Mouse (Mus musculus) neural tube, embryonic 12.5 days (tissue): Measurements from ENCODE around the gene Trpm3. TPM values are rescaled to one million over a fixed set of nuclear protein-coding genes. Genes with fewer than 3 reads are reported as not detected.
A peak's percentile ranks its signal among the peaks of the same experiment; 100 is the strongest.

Source experiments
- ATAC-seq: fragments of 200-750 bp; cut with Nextera tagmentation; 2 replicates; pipeline ENCODE4 v1.8.0; 2017; ENCODE audit warnings: low read depth, mild to moderate bottlenecking, moderate TSS enrichment, moderate library complexity; ENCODE audit not compliant: low FRiP score
- H3K27ac ChIP-seq: fragments of 300-500 bp; sonication (generic); 2 replicates; pipeline ENCODE4 v1.5.1; 2016
- H3K27me3 ChIP-seq: fragments of 300-500 bp; sonication (generic); replicated peaks from 2 replicates; pipeline ENCODE4 v1.6.1; 2016; ENCODE audit warnings: mild to moderate bottlenecking
- H3K36me3 ChIP-seq: fragments of 300-500 bp; sonication (generic); 2 replicates; pipeline ENCODE4 v1.6.1; 2016; ENCODE audit warnings: mild to moderate bottlenecking
- H3K4me1 ChIP-seq: fragments of 300-500 bp; sonication (generic); 2 replicates; pipeline ENCODE4 v1.6.1; 2016
- H3K4me2 ChIP-seq: fragments of 300-500 bp; sonication (generic); replicated peaks from 2 replicates; pipeline ENCODE4 v1.6.1; 2016; ENCODE audit warnings: mild to moderate bottlenecking
- H3K4me3 ChIP-seq: fragments of 300-500 bp; sonication (generic); 2 replicates; pipeline ENCODE4 v1.5.1; 2016
- H3K9ac ChIP-seq: fragments of 300-500 bp; sonication (generic); 2 replicates; pipeline ENCODE4 v1.6.1; 2016; ENCODE audit warnings: mild to moderate bottlenecking
- H3K9me3 ChIP-seq: fragments of 300-500 bp; sonication (generic); 2 replicates; pipeline ENCODE4 v1.6.1; 2016; ENCODE audit warnings: mild to moderate bottlenecking
- WGBS: fragments of 180-500 bp; shearing (Covaris S2); methylation state at CpG from one replicate; pipeline ENCODE4 v1.1.7; 2016; 5-methylcytosine and 5-hydroxymethylcytosine counted together
- polyA plus RNA-seq: library from polyadenylated mRNA; unstranded; fragments of >200 nt; fragmentation: Nextera tagmentation; extraction: Ambion mirVana; gene quantifications from 2 replicates; pipeline ENCODE4 v1.2.1, GENCODE M21; 2016

Trpm3 gene
- polyA plus RNA-seq, 1 experiment from 2014 or later: 2.1 TPM

DNA sequence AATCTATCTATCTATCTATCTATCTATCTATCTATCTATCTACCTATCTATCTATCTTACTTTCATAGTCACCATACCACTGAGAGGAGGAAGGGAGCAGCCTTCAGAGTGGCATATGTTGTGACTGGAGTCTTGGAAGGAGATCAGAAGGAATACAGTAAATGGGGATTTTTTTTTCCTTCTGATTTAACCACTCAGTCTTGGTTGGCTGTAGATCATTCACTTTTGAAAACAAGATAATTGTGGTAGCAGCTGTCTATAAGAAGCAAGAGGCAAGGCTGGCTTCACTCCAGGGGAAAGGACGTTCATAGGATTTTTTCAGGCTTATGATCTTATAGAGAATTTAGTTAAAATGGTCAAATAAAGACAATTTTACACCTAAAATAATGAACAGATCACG, 188.0 kb downstream of the Trpm3 start:
- H3K36me3 ChIP-seq: no peaks in the 10 kb centered on the region
- H3K27ac ChIP-seq: no peak overlapping the region
- no peak for ATAC-seq
- WGBS: 79% methylated on average over 2 of the region's 2 CpGs
- no peak overlapping the region for H3K9ac ChIP-seq
- H3K4me3 ChIP-seq: no peak overlapping the region
- H3K4me1 ChIP-seq: no peaks in the 10 kb centered on the region
- no peaks in the 10 kb centered on the region for H3K9me3 ChIP-seq
- no peak overlapping the region for H3K4me2 ChIP-seq
- no peaks in the 10 kb centered on the region for H3K27me3 ChIP-seq

DNA sequence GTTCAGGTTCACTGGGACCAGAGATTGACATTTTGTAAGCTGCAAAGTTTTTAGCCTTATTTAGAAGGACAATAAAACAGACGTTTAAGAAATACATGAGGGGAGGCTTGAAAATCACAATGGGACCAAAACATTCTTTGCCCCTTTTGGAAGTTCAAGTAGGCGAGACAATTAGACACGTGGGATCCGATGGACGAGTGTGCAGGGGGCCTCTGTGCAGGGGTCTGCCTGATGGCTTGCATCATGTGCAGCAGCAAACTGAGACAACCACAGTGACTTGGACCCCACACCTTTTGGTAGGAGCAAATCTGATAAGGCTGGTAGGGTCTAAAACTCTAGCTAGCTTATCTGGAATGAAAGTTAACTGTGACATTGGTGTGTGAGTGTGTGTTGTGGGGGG, 188.4 kb downstream of the Trpm3 start:
- Histone ChIP-seq H3K9me3 (no peaks in the 10 kb centered on the region), H3K27ac (no peak overlapping the region), H3K36me3 (no peaks in the 10 kb centered on the region), H3K9ac (no peak overlapping the region), H3K4me1 (no peaks in the 10 kb centered on the region), H3K4me2 (no peak overlapping the region), H3K4me3 (no peak overlapping the region), H3K27me3 (no peaks in the 10 kb centered on the region)
- 64% methylated on average over 5 of the region's 5 CpGs for WGBS
- ATAC-seq: no peak

DNA sequence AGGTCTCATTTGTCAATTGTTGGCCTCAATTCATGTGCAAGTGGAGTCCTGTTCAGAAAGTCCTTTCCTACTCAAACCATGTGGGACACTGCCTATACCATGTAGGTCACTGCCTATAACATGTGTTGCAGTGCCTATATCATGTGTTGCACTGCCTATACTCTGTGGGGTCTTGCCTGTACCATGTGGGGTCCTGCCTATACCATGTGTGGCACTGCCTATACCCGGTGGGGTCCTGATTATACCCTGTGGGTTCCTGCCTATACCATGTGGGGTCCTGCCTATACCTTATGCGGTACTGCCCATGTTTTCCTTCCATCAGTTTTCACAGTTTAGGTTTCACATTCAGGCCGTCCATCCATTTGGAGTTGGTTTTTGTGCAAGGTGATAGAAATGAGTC, 197.4 kb downstream of the Trpm3 start:
- no peak for ATAC-seq
- H3K4me3 ChIP-seq: no peak overlapping the region

DNA sequence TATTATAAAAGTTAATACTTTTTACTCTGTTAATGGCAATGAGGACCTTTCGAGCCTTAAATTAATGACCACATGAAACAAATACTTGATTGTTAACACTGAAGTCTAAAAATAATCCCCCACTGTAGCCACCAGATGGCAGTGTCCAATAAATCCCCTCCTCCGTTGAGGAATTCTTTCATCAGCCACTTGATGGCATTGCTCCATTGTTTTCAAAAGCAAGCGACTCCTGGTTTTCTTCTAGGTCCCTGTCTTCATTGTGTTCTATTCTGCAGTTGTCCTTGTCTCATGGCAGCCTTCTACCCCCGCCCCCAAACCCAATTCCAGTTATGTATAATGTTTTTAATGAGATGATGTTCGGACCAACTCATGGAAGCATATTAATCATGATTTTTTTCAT, 198.6 kb downstream of the Trpm3 start:
- ATAC-seq: peak; percentile 76
- 19% methylated on average over 5 of the region's 5 CpGs for WGBS
- Histone ChIP-seq H3K9ac (no peak overlapping the region), H3K27ac (no peak overlapping the region), H3K4me2 (no peak overlapping the region), H3K4me1 (no peaks in the 10 kb centered on the region), H3K9me3 (peaks cover 4% of the 10 kb centered on the region; the same call in 1 of the 2 replicates), H3K36me3 (no peaks in the 10 kb centered on the region), H3K27me3 (no peaks in the 10 kb centered on the region), H3K4me3 (no peak overlapping the region)

More for the DNA sequence above, 197.4 kb downstream of the Trpm3 start:
- Histone ChIP-seq H3K4me2 (no peak overlapping the region), H3K36me3 (no peaks in the 10 kb centered on the region), H3K27me3 (no peaks in the 10 kb centered on the region), H3K4me1 (no peaks in the 10 kb centered on the region), H3K9me3 (peaks cover 4% of the 10 kb centered on the region; the same call in 1 of the 2 replicates), H3K9ac (no peak overlapping the region), H3K27ac (no peak overlapping the region)
- 96% methylated on average over 3 of the region's 3 CpGs for WGBS

DNA sequence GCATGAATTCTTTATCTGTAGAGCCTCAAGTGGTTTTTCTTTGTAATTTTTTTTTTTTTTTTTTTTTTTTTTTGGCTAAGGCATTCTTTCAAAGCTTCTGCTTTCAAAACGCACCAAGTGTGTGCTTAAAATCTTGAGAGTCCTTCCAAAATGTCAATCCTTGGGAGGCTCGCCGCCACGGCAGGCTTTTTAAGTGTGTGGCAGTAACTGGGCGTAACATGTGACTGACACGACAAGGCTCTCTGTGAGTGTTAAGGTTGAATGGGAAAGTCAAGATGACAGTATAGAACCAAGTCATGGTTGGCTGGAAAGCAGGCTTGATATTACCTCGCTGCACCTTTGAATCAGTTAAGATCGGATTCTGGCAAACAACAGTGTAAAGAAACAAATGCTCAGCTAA, 200.1 kb downstream of the Trpm3 start:
- Histone ChIP-seq H3K4me2 (no peak overlapping the region), H3K4me1 (no peaks in the 10 kb centered on the region), H3K9me3 (no peaks in the 10 kb centered on the region), H3K4me3 (no peak overlapping the region), H3K27me3 (no peaks in the 10 kb centered on the region), H3K9ac (no peak overlapping the region), H3K36me3 (no peaks in the 10 kb centered on the region), H3K27ac (no peak overlapping the region)
- WGBS: 91% methylated on average over 8 of the region's 8 CpGs
- ATAC-seq: no peak

DNA sequence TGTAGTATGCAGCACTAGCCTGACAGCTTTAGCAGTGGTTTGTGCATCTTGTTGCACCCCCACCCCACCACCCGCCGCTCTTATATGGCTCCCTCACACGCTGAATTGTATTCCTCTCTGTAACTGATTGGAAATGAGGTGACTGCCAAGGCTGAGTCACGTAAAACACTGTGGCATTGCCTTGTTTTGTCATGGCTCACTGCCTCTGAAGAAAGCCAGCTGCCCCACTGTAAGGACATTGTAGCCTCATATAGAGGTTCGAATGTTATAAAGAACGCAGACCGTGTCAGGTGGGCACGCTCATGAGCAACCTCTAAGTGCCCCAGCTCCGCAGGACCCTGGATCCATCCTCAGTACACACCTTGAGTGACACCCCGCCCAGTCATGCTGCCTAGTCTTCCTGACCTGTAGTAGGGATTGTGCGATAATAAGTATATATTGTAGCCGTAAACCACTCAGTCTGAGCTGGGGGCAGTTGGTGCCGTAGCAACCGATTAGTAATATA, 215.2 kb downstream of the Trpm3 start:
- H3K9me3 ChIP-seq: no peaks in the 10 kb centered on the region
- ATAC-seq: peak; percentile 82
- H3K4me3 ChIP-seq: no peak overlapping the region
- WGBS: 57% methylated on average over 14 of the region's 14 CpGs
- no peaks in the 10 kb centered on the region for H3K36me3 ChIP-seq
- no peak overlapping the region for H3K27ac ChIP-seq
- H3K4me2 ChIP-seq: peak overlapping the region; percentile 20; the same call in 1 of the 2 replicates
- no peaks in the 10 kb centered on the region for H3K27me3 ChIP-seq
- peaks cover 3% of the 10 kb centered on the region; the same call in 1 of the 2 replicates for H3K4me1 ChIP-seq
- H3K9ac ChIP-seq: no peak overlapping the region

DNA sequence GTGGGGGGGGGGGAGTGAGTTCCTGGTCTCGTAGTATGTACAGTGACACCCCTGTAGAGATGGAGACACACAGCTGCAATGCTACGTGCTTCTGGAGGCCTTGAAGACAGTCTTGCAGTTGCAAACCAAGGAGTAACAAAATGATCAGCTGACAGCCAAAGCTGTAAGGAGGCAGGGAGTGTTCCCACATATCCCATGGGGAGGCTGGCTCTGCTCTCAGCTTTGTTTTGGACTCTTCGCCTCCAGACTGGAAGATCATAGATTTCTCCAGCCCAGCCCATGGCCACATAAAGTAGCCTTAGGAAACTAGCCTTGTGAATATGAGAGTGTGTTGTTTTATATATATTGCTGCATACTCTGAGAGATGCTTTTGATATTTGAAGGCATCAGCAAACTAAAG, 248.0 kb downstream of the Trpm3 start:
- 90% methylated on average over 3 of the region's 3 CpGs for WGBS
- Histone ChIP-seq H3K4me1 (no peaks in the 10 kb centered on the region), H3K4me3 (no peak overlapping the region), H3K4me2 (no peak overlapping the region), H3K9me3 (no peaks in the 10 kb centered on the region), H3K36me3 (no peaks in the 10 kb centered on the region), H3K9ac (no peak overlapping the region), H3K27me3 (no peaks in the 10 kb centered on the region), H3K27ac (no peak overlapping the region)
- no peak for ATAC-seq

DNA sequence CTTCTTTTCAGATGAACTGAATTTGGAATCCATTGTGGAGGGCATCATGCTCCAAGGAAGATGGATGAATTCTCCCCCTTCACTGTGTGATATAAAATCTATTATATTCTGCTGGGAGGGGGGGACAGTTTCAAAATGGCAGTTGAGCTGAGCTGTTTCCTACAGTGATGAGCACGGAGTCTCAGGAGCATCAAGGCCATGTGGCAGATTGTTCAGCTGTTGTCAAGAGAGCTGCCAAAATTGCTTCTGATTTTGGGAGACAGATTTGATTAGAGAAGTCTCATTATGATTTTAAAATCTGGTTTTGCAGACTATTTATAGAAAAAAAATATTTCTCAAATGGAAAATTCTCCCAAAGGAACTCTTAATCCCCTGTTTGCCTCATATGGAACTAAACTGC, 255.9 kb downstream of the Trpm3 start:
- Histone ChIP-seq H3K27me3 (no peaks in the 10 kb centered on the region), H3K36me3 (no peaks in the 10 kb centered on the region), H3K4me1 (no peaks in the 10 kb centered on the region), H3K4me3 (no peak overlapping the region), H3K4me2 (no peak overlapping the region), H3K9ac (no peak overlapping the region), H3K27ac (no peak overlapping the region), H3K9me3 (no peaks in the 10 kb centered on the region)
- WGBS: 56% methylated on average over 1 of the region's 1 CpGs
- ATAC-seq: no peak

DNA sequence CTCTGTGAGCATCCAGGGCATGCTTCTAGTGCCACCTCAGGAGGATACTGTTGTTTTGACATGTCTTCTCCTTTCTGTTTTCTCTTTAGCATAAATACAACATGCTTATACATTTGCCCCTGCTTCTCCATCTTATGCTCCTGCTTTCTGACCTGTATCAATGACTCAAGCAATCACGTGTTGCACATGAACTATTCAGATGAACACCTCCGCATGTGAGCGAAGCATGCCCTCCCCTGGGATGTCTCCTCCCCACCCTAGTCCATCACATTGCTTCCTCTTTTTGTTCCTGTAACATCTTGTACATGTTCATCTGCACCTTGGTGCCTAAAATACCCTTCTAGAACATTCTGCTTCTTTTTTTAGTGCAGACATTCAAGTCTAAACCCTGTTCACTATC, 265.2 kb downstream of the Trpm3 start:
- Histone ChIP-seq H3K27me3 (no peaks in the 10 kb centered on the region), H3K27ac (no peak overlapping the region), H3K4me1 (no peaks in the 10 kb centered on the region), H3K9me3 (no peaks in the 10 kb centered on the region), H3K4me3 (no peak overlapping the region), H3K36me3 (no peaks in the 10 kb centered on the region), H3K4me2 (no peak overlapping the region), H3K9ac (no peak overlapping the region)
- 92% methylated on average over 3 of the region's 3 CpGs for WGBS
- ATAC-seq: no peak

DNA sequence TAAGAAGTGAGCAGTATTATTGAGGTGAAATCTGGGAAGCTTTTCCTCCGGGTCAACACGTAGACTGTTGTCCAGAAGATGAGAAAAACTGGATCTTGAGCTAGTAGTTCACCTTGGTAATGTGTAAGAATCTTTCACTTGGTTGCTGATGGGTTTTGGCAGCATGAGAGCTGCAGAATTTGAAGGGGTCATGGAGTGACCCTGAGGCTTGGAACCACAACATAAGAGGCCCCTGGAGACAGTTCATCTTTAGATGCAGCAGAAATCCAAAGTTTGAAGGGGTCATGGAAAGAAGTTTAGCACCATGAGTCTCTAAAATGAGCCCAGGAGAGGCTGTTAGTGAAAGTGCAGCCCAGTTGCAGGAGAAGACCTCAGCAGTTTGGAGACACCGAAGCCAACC, 279.4 kb downstream of the Trpm3 start:
- no peaks in the 10 kb centered on the region for H3K9me3 ChIP-seq
- no peak overlapping the region for H3K4me2 ChIP-seq
- no peaks in the 10 kb centered on the region for H3K36me3 ChIP-seq
- WGBS: 88% methylated on average over 3 of the region's 3 CpGs
- H3K4me1 ChIP-seq: no peaks in the 10 kb centered on the region
- H3K4me3 ChIP-seq: no peak overlapping the region
- H3K27ac ChIP-seq: no peak overlapping the region
- H3K9ac ChIP-seq: no peak overlapping the region
- no peaks in the 10 kb centered on the region for H3K27me3 ChIP-seq
- no peak for ATAC-seq

DNA sequence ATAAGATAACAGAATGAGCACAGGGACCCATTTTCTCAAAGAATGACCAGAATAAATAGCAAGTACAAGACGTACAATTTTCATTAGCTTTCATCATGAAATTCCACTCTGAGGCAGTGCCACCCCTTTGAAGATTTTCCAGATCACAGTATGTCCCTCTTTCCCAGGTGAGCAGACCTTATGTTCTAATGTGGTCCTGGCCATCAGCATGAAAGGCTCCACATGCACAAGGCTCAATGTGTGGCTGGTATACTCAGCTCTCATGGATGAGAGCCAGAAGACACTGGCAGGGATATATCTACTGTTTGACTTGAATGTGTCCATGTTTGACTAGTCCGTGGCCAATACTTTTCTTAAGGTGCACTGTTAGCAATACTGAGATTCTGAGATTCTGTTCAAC, 298.4 kb downstream of the Trpm3 start:
- H3K4me2 ChIP-seq: no peak overlapping the region
- WGBS: 91% methylated on average over 2 of the region's 2 CpGs
- ATAC-seq: no peak

DNA sequence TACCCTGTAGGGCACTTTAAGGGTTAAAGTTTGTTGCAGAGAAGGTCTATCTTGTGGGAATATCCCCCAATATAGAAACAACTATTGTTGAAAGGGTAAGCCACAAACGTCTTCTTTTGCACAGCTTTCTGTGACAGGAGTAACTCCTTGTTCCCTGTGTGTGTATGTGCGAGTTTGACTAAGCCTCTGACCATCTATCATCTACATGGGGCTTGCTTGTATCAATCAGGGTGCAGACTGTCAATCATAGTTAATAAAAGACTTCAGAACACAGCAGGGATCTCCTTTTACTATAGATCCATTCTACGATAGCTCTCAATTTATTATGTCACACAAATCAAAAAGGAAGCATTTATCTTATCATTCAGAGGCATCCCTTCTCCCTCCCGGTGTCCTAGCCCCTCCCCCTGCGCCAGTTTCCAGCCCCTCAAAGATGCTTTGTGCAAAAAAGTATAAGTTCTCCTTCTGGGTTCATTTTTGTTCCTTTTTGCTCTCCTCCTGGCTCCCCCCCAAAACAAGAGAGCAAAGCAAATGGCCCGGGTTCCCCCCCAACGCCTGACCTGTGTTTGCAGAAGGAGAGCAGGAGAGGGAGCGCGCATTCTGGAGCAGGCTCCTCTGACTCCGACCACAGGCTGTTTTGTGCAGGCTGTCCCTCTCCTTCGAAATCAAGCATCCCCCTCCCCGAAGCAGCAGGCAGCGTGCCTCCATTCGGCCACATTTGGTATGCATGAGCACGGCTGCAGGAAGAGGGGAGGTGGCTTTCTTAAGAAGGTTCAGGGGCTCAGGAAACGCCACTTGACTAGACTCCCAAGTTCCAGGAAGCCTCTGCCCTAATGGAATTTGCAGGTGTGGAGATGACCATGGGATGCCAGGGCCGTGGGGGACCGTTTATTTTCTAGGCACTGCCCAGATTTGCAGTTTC, 308.8 kb downstream of the Trpm3 start:
- Histone ChIP-seq H3K4me2 (peak overlapping the region; percentile 82), H3K27me3 (no peaks in the 10 kb centered on the region), H3K9me3 (no peaks in the 10 kb centered on the region), H3K4me1 (peaks cover 15% of the 10 kb centered on the region; the same call in 1 of the 2 replicates), H3K36me3 (no peaks in the 10 kb centered on the region), H3K9ac (peak overlapping the region; percentile 44), H3K4me3 (peak overlapping the region; percentile 36), H3K27ac (no peak overlapping the region)
- 3% methylated on average over 18 of the region's 18 CpGs for WGBS
- peak; percentile 82 for ATAC-seq

More for the DNA sequence above, 298.4 kb downstream of the Trpm3 start:
- Histone ChIP-seq H3K4me3 (no peak overlapping the region), H3K4me1 (no peaks in the 10 kb centered on the region), H3K9ac (no peak overlapping the region), H3K27me3 (no peaks in the 10 kb centered on the region), H3K27ac (no peak overlapping the region), H3K9me3 (no peaks in the 10 kb centered on the region), H3K36me3 (no peaks in the 10 kb centered on the region)
